Mouse (Mus musculus): Measurements from ENCODE around the gene Gm5798. TPM values are rescaled to one million over a fixed set of nuclear protein-coding genes. Genes with fewer than 3 reads are reported as not detected.
"Not testable (repeated sequence)": the region's sequence is repeated elsewhere in the genome, so short reads cannot be mapped to it uniquely, and the experiment has no call there.

Gm5798 gene
- not detected in 2 replicates for total RNA-seq (2014; rRNA removed)
- polyA plus RNA-seq (2012; rRNA removed), result not detected in 2 replicates

DNA sequence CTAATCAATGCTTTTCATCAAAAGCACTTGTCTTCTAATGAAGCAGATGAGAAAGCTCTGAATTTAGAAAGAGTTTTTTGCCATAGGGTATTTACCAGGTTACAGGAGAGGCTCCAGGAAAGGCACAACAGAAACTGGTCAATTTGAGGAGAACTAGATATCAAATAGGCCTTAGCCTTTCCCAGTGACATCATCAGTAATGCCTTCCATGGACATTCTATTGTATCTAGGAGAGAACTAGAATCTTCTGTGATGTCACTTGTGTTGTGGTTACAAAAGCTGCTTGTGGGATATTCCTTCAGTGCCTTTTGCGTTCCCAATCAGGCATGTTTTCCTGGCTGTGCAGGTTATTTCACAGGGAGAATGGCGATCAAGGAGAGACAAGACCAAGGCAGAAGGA lies at the start of gene Gm5798:
Gene Gm5798 (plus strand): TSS at position 301 of the 400 bp plus-strand sequence.
- H3K27ac ChIP-seq (replicated peaks; ENCODE audit: insufficient read depth, low read depth, low read length); H3K27me3 ChIP-seq (ENCODE audit: control insufficient read depth, insufficient read depth, low read length); H3K9ac ChIP-seq (ENCODE audit: low read depth, low read length); DNase-seq (ENCODE audit: extremely low read depth, low read depth, low spot score); H3K79me2 ChIP-seq (ENCODE audit: control insufficient read depth, insufficient read depth, low read length); H3K4me1 ChIP-seq (ENCODE audit: control insufficient read depth, insufficient read depth, low read length); H3K4me3 ChIP-seq (ENCODE audit: insufficient read depth, low read depth, low read length); H3K36me3 ChIP-seq (ENCODE audit: control insufficient read depth, insufficient read depth, low read length): not testable (repeated sequence)
- 44% methylated on average over 2 of the region's 2 CpGs for WGBS

DNA sequence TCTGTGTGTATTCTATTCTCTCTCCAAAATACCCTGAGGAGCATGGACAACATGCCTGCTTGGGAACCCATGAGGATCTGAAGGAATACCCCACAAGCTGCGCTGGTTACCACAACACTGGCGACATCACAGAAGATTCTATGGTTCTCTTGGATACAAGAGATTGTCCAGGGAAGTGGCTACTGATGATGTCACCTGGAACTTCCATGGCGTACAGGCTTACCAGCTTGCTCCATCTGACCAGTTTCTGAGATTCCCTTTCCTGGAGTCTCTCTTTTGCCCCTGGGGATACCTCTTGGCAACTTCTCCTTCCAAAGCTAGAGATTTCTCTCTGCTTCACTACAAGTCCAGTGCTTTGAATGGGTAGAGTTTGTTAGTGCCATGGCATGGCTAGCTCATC lies 37.9 kb downstream of the Gm5798 start, which contains the start of gene Gm7945:
Gene Gm7945 (minus strand): TSS at position 101 of the 400 bp plus-strand sequence.
- not testable (repeated sequence) for H3K79me2 ChIP-seq (ENCODE audit: control insufficient read depth, insufficient read depth, low read length); DNase-seq (ENCODE audit: extremely low read depth, low read depth, low spot score); H3K9ac ChIP-seq (ENCODE audit: low read depth, low read length); H3K4me3 ChIP-seq (ENCODE audit: insufficient read depth, low read depth, low read length); H3K27ac ChIP-seq (replicated peaks; ENCODE audit: insufficient read depth, low read depth, low read length); H3K4me1 ChIP-seq (ENCODE audit: control insufficient read depth, insufficient read depth, low read length); H3K36me3 ChIP-seq (ENCODE audit: control insufficient read depth, insufficient read depth, low read length); H3K27me3 ChIP-seq (ENCODE audit: control insufficient read depth, insufficient read depth, low read length)
- no CpG with 5 or more reads among the region's 3 CpGs for WGBS

Other genes with a start within 250 kb of the Gm5798 start
- gene Mat1a, start 243.6 kb upstream of the Gm5798 start, total RNA-seq (2014; rRNA removed), result 2,681 and 2,768 TPM in 2 replicates
- 1,412 and 1,958 TPM in 2 replicates for gene Mat1a, start 243.6 kb upstream of the Gm5798 start, polyA plus RNA-seq (2012; rRNA removed)
- 0.40 and 0.46 TPM in 2 replicates for gene Sftpa1, start 216.8 kb upstream of the Gm5798 start, total RNA-seq (2014; rRNA removed)
- 0.17 and 0.48 TPM in 2 replicates for gene Sftpa1, start 216.8 kb upstream of the Gm5798 start, polyA plus RNA-seq (2012; rRNA removed)
- gene Mbl1, start 197.2 kb upstream of the Gm5798 start, total RNA-seq (2014; rRNA removed), result 199 and 293 TPM in 2 replicates
- gene Mbl1, start 197.2 kb upstream of the Gm5798 start, polyA plus RNA-seq (2012; rRNA removed), result 92.4 and 106 TPM in 2 replicates
- gene Sftpd, start 163.5 kb upstream of the Gm5798 start, total RNA-seq (2014; rRNA removed), result 0.20 and 0.28 TPM in 2 replicates
- gene Sftpd, start 163.5 kb upstream of the Gm5798 start, polyA plus RNA-seq (2012; rRNA removed), result not detected in 2 replicates
- gene Gm2832, start 69.8 kb upstream of the Gm5798 start, total RNA-seq (2014; rRNA removed), result not detected in 2 replicates
- gene Gm2832, start 69.8 kb upstream of the Gm5798 start, polyA plus RNA-seq (2012; rRNA removed), result not detected in 2 replicates
- not detected in 2 replicates for gene Gm7945, start 37.8 kb downstream of the Gm5798 start, total RNA-seq (2014; rRNA removed)
- gene Gm7945, start 37.8 kb downstream of the Gm5798 start, polyA plus RNA-seq (2012; rRNA removed), result not detected in 2 replicates
- gene Gm6482, start 59.7 kb downstream of the Gm5798 start, total RNA-seq (2014; rRNA removed), result not detected in 2 replicates
- not detected in 2 replicates for gene Gm6482, start 59.7 kb downstream of the Gm5798 start, polyA plus RNA-seq (2012; rRNA removed)
- gene Gm7954, start 104.9 kb downstream of the Gm5798 start, total RNA-seq (2014; rRNA removed), result not detected in 2 replicates
- not detected in 2 replicates for gene Gm7954, start 104.9 kb downstream of the Gm5798 start, polyA plus RNA-seq (2012; rRNA removed)
- gene Gm3486, start 140.9 kb downstream of the Gm5798 start, total RNA-seq (2014; rRNA removed), result not detected in 2 replicates
- not detected in 2 replicates for gene Gm3486, start 140.9 kb downstream of the Gm5798 start, polyA plus RNA-seq (2012; rRNA removed)
- gene Gm7970, start 207.0 kb downstream of the Gm5798 start, total RNA-seq (2014; rRNA removed), result not detected in 2 replicates
- gene Gm7970, start 207.0 kb downstream of the Gm5798 start, polyA plus RNA-seq (2012; rRNA removed), result not detected in 2 replicates
- gene 1700049E17Rik2, start 224.6 kb downstream of the Gm5798 start, total RNA-seq (2014; rRNA removed), result not detected in 2 replicates
- not detected in 2 replicates for gene 1700049E17Rik2, start 224.6 kb downstream of the Gm5798 start, polyA plus RNA-seq (2012; rRNA removed)

Data from liver, adult 2 months (tissue).